Mouse (Mus musculus) layer of hippocampus, adult 11-12 months (tissue): ENCODE data around the gene Ugt1a6b.
A peak's percentile ranks its signal among the peaks of the same experiment; 100 is the strongest.
"Not testable (repeated sequence)": the region's sequence is repeated elsewhere in the genome, so short reads cannot be mapped to it uniquely, and the experiment has no call there.

Source experiments
- DNase-seq: peaks from one replicate; pipeline ENCODE4 v3.0.0; 2022; ENCODE audit warnings: low spot score

Gene Ugt1a6b

DNA sequence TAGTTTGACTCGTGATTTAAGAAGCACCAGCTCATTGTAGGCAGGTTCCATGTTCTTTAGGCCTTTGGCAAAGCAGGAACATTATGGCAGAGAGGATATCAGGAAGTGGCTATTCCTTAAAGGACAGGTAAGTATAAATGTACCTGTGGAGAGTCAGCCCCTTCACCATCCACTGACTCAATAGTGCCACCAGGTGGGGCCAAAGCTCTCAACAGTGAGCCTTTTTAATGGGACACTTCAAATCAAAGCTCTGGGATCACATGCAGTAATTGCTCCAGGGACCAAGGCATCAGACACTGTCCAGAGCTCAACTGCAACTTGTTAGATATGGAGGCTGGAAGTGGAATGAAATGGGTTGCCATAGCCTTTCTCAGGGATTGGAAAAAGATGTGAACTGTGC, 18.5 kb downstream of the Ugt1a6b start:
- not testable (repeated sequence) for DNase-seq

DNA sequence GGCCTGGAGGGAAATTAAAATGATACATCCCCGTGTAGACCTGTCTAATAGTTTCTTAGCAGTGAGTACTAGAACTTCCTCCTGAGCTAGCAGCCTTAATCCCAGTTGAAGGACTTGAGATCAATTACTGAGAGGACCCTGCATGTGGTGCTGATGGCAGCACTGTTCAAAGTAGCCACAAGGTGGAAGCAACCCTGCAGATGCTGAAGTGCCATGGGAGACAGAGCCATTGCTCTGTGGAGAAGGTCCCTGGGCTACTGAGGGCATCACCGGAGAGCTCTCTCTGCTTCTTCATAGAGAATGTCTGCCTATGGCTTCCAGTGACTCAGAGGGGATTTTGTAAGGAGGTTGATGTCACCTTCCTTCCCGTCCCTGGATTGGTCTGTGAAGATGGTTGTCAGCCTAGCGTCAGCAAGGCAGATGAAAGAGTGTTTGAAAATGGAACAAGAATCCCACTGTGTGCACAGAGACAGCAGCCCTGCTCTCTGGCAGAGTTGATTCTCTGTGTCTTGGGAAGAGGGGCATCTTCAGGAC, 22.8 kb downstream of the Ugt1a6b start:
- DNase-seq = not testable (repeated sequence)

DNA sequence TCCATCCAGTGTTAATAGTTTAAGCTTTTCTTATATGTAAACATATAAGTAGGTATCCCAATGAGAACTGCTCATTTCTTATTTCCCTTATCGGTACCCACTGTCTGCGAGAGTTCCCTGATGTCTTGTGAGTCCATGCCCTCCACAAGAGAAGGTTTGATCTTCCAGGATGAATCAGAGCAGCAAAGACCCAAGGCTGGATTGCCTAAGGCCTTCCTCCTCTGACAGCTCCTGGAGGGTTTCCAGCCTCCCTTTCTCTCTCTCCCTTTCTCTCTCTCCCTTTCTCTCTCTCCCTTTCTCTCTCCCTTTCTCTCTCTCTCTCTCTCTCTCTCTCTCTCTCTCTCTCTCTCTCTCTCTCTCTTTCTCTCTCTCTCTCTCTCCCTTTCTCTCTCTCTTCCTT, 26.0 kb downstream of the Ugt1a6b start:
- DNase-seq = not testable (repeated sequence)

DNA sequence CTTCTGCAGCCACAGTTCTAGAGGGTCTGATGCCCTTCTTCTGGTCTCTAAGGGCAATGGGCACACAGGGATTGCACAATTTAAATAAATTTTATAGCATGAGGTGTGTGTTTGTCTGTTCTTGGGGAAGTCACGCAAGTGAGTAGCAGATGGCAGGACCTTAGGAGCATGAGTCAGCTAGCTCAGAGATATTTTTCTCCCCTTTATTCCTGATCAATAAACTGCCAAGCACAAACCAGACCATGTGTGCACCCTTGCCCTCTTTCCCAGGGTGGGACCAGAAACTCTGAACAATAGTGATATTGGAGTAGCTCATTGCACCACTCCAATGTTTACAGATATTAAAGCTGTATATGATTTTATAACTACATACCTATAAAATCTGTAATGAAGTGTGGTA, 27.2 kb downstream of the Ugt1a6b start:
- not testable (repeated sequence) for DNase-seq

DNA sequence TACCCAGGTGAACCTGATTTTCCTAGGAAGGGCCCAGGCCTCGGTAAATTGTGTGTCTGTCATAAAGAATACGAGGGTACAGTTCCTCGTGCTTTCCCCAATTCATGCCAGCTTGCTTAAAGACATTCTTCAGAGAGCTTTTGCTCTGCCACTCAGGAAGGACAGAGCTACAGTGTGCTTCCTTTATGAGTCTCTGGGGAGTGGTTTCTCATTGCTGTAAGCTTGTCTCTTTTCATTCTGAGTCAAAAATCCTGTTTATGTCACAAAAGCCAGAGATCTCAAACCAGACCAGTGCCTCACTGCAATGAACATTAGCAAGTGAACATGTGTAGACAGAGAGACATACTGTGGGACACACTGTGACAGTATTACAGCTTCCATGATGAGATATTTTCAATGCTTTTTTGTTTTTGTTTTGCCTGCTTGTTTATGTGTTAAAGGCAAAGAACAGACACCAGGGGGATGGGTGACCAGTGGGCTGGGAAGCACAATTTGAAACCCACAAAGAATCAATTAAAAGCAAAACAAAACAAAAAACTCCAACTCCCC, 30.9 kb downstream of the Ugt1a6b start:
- DNase-seq = no peak

DNA sequence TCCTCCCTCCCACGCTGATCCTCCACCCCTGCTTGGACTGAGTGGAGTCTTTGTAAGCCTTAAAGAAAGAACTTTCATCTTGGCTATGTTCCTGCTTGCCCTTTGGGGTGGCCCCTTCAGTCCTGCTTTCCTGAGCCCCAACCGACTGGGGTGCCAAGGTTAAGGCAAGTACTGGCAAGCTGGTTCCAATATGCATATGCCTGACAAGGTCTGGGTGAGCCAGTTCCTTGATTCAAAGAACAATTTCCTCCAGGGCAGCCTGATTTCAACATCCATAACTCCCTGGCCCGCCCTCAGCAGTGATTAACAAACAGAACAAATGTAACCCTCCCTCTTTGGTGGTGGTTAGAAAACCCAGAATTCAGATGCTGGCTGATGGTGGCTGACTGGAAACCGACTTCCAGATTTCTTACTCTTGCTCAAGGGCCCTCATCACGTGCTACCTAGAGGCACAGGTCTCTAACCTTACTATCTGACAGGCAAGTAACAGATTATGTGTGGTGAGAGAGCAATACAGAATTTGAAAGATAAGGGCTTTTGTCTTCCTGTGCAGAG, 31.5 kb downstream of the Ugt1a6b start, which contains the start of gene Ugt1a6a:
Gene Ugt1a6a, plus strand, starts transcription at position 353 of the 555 bp plus-strand sequence.
- DNase-seq = peak; percentile 7

DNA sequence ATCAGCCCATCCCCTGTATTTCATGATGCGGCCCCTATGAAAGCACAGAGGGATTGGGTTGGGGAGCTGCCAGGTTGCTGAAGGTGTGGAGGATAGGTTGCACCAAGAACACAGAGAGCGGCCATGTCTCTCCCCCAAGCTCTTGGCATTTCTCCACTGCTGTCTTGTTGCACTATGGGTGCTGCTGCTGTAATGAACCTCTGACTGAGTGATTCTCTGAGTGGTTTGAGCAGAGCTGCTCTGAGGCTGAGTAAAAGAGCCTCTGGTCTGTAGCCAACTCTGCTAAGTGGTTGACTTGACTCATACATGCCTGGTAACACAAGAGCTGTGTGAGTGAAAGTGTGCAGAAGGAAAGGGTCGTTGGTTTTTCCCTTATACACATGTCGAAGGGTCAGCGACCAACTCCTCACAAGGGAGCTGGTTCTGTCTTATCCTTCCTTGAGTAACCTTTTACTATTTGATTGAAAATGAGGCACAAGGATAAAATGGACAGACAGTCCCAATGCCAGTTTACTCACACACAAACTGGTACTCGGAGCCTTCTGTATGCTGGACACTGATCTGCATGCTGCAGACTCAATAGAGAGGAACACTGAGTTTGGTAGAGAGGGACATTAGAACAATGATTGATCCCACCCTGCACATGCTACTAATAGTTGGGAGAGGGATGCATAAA, 32.3 kb downstream of the Ugt1a6b start:
- DNase-seq = not testable (repeated sequence)

DNA sequence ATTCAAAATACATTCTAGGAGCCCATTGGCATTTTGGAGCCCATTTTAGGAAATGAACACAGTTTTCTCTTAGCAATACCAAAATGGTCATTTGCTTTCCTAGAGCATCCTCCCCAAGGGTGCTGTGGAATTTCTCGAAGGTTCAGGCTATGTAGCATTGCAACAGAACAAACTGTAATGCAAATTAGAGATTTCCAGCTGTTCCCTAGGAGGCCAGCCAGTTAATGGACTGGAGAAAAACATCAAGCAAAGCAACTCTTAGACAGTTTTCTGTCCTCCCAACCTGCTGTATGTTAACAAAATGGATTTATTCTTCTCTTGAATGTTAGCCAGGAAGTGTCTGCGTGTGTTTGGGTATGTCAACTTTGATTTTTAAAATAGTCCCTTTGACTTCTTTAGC, 33.6 kb downstream of the Ugt1a6b start:
- DNase-seq = no peak

DNA sequence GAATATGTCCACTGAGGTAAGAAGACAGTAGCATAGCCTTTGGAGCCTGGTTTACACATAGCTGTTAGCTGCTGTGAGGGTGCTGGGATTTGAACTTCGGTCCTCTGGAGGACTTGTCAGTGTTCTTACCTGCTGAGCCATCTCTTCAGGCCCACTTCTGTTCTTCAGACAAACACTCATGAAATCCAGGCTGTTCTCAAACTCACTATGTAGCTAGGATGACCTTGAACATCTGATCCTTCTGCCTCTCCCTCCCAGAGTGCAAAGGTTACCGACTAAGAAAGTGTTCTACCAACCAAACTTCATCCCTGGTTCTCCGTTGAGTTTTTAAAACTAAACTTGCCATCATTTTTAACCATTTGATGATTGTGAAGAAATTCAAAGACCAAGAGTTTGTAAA, 34.2 kb downstream of the Ugt1a6b start:
- DNase-seq = no peak

DNA sequence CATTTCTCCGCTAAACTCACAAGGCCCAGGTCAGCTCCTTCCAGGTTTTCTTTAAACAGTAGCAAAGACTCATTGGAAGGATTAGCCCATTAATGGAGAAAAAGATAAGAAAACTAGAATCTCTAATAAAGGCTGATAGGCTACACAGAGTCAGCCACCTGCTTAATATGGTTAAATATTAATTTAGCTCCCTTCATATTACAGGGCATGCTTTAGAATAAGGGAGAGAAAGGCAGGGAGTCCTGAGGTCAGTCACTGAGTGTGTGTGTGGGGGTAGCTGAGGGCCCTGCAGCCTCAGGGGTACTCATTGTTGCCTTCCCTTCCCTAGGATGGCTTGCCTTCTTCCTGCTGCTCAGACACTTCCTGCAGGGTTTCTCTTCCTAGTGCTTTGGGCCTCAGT, 35.1 kb downstream of the Ugt1a6b start:
- DNase-seq = no peak

DNA sequence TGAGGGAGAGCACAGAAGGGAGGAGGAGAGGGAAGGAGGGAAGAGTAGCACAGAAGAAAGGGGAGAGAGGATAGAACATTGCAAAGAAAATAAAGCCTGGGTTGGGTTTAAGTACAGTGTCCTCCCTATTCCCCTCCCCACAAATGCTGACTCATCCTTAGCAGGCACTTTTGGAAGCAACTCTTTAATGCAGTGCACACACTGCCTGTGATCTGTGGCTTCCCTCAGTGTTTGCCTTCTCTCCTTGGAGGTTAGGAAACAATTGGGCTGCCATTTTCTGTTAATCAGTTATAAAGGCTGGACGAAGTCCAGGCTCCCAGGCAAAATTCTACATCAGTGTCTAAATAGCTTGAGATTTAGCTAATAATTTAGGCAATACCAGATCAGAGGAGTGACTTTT, 37.4 kb downstream of the Ugt1a6b start:
- DNase-seq = not testable (repeated sequence)

DNA sequence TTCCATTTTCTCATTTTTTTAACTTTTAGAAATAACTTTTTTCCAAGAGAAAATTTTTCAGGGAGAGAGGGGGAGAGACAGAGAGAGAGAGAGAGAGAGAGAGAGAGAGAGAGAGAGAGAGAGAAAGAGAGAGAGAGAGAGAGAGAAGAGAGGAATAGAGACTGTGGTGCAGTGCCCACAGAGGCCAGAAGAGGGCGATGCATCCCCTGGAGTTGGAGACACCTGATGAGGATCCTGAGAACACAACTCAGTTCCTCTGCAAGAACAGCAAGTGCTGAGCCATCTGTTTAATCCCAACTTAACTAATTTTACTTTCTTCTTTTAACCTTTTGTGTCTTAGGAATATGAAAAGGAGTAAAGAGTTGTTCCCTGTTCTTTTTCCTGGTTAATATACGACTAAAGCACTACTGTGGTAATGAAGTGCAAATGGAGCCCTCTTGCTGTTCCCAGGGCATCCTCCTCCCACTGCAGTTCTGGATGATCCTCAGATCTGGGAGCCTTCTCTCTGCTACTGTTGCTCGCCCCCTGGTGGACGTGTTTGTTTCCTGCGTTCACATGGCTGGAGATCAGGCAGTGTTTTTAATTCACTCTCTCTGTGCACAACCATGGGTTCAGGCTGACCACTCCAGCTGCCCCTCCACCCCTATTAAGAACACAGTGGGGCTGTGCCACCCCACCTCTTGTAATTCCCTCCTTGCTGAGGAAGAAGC, 41.1 kb downstream of the Ugt1a6b start:
- peak; percentile 46 for DNase-seq

DNA sequence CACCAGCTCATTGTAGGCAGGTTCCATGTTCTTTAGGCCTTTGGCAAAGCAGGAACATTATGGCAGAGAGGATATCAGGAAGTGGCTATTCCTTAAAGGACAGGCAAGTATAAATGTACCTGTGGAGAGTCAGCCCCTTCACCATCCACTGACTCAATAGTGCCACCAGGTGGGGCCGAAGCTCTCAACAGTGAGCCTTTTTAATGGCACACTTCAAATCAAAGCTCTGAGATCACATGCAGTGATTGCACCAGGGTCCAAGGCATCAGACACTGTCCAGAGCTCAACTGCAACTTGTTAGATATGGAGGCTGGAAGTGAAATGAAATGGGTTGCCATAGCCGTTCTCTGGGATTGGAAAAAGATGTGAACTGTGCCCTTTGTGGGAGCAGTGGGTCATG, 42.2 kb downstream of the Ugt1a6b start:
- DNase-seq = not testable (repeated sequence)

DNA sequence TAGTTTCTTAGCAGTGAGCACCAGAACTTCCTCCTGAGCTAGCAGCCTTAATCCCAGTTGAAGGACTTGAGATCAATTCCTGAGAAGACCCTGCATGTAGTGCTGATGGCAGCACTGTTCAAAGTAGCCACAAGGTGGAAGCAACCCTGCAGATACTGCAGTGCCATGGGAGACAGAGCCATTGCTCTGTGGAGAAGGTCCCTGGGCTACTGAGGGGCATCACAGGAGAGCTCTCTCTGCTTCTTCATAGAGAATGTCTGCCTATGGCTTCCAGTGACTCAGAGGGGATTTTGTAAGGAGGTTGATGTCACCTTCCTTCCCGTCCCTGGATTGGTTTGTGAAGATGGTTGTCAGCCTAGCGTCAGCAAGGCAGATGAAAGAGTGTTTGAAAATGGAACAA, 47.1 kb downstream of the Ugt1a6b start:
- not testable (repeated sequence) for DNase-seq

DNA sequence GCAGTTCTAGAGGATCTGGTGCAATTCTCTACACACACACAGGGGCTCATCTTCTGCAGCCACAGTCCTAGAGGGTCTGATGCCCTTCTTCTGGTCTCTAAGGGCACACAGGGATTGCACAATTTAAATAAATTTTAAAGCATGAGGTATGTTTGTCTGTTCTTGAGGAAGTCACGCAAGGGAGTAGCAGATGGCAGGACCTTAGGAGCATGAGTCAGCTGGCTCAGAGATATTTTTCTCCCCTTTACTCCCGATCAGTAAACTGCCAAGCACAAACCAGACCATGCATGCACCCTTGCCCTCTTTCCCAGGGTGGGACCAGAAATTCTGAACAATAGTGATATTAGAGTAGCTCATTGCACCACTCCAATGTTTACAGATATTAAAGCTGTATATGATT, 55.4 kb downstream of the Ugt1a6b start:
- DNase-seq = no peak

DNA sequence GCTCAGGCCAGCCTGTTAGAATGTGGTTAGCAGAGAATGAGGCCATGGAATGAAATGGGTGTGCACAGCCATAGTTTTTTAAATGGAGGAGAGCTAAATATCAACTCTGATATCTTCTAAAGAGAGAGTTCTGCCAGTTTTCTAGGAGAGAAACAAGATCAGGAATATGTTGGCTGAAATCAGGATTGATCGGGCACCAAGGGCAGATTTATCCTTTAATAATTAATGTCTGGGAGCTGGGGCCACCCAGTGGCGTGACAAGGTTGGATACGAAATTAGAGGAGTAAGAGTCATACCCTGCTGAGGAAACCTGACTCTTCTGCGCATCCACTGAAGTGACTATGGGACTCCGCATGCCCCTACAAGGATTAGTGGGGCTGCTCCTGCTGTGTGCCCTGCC, 62.7 kb downstream of the Ugt1a6b start, which contains the start of gene Ugt1a5:
Gene Ugt1a5, plus strand, starts transcription at position 302 of the 400 bp plus-strand sequence.
- DNase-seq = no peak

DNA sequence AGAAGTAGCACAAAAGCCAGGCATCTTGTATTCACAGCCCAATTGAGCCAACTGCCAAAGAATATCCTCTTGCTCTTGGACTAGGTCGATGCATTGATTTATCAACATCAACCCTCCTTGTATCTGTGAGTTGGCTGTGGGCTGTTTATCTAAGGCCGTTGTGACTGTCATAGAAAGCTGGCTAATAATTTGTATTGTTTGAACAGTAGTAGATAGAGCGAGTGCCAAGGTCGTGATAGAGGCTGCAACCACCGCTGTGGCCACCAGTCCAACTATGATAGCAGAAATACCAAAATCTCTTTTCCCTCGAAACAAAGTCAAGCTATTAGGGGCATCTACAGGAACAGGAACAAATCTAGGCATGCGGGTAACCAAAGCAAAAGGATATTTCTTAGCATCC, 69.1 kb downstream of the Ugt1a6b start:
- not testable (repeated sequence) for DNase-seq

DNA sequence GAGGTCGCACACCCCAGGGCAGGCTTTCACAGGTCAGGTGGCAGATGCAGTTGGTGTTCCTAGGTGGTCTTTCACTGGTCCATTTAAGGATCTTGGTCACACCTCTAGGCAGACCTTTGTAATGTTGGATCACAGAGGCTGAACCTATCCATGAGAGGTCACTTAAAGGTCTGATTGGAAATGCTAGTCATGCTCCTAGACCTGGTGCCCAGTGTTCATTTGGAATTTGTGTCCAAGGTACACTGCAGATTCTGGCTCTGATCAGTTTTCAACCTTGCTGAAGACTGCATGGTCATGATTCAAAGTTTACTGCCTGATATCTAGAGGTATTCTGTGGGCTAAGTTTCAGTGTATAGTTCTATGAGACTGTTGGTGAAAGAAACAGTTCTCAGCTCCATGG, 76.6 kb downstream of the Ugt1a6b start:
- DNase-seq = no peak

DNA sequence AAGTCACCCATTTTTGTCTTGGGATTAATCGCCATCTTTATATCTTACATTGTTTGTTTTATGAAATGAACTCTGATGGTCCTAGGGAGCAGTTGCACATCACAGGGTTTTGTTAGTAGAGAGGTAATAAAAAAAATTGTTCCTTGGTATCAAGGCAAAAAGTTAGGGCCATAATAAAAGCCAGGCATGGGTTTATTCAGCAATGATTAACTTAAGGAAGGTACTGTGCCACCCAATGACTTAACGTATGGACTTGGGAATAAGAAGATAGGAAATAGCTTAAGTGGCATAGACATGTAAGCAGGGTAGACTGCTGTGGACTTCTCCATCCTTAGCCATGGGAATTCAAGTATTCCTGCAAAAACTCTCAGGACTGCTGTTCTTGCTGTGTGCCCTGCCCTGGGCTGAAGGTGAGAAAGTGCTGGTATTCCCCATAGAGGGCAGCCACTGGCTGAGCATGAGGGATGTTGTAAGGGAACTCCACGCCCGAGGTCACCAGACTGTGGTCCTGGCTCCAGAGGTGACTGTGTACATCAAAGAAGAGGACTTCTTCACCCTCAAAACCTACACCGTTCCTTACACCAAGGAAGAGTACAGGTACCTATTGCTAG, 83.4 kb downstream of the Ugt1a6b start:
- no peak for DNase-seq

DNA sequence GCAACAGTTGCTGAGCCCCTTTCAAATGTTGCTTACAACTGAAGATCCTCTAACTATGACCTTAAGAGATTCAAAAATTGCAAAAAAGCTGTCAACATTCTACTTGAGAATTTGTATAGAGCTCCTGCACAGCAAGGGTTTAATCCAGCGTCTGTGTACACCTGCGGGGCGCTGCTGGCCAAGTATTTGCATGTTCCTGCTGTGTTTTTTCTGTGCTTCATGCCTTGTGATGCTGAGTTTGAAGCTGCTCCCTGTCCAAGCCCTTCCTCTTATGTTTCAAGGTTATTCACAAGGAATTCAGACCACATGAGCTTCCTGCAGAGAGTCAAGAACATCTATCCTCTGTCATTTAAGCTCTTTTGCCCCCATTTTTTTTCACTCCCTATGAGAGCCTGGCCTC, 89.1 kb downstream of the Ugt1a6b start:
- no peak for DNase-seq

DNA sequence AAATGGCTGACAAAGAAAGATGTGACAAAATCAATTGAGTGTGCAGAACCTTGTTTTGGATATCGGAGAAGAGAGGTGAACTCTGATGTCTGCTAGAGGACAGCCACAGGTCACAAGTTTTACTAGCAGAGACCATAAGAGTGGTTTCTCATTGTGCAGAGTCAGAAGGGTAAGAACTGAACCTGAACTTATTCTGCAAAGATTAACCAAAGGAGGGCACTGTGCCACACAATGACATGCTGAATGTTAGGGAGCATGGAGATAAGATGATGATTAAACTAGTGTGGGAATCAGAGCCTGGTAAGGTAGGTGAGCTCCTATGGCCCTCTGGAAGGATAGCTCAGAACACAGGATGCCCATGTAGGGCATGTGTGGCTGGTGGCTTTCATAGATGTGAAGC, 92.6 kb downstream of the Ugt1a6b start:
- no peak for DNase-seq

DNA sequence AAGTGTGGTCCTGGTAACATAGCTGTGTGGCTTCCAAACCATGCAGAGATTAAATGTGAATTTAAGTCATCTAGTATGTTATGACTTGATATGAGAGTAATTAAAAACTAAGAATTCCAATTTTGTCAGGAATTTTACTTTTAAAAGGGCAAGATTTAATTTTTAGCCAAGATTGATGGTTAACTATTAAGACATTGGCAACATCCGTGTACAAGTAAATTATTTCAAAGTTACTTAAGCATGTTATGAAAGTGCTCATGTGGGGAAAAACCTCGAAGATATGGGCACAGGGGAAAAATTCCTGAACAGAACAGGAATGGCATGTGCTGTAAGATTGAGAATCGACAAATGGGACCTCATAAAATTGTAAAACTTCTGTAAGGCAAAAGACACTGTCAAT, 94.4 kb downstream of the Ugt1a6b start:
- DNase-seq = no peak
